Mouse (Mus musculus): ENCODE results near the gene Rad51b. TPM values are rescaled to one million over a fixed set of nuclear protein-coding genes. Genes with fewer than 3 reads are reported as not detected.

The Rad51b gene
- total RNA-seq, 1 experiment from 2014 or later, result 12.7 TPM

- no peak for ATAC-seq (replicated peaks in 1 of 2; ENCODE audit: insufficient read depth in 1 of 2, low FRiP score in 2 of 2, low TSS enrichment in 1 of 2, low read depth in 1 of 2, poor library complexity in 2 of 2, severe bottlenecking in 2 of 2)
These were observed 150.0 kb downstream of the Rad51b start for GRCm38 (mm10) chr12:79447039-79447438.

DNA sequence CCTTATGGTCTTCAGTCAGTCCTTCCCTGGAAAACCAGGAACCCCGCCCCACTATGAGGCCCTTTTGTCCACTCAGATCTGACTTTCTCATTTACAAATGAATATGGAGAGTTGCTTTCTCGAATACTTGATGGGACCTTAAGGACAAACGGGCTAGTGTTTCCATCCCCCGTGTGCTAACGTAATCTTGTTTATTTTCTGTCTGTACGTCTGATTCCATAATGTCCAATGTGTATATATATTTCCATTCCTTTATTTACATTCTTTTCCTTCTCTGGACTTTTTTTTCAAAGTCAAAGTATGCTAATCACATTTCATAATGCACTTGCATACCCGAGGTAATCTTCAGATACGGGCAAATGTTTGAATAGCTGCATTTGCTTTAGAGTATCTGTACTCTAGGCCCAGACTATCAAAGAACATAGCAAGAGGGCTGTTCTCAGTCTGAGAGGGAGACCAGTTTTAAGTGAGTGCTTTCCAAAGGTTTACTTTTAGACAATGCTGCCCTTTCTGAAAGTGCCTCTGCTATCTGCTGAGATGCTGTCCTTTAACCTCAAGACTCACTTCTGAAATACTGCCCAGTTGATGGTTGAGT lies 152.8 kb downstream of the Rad51b start:
- no peak for ATAC-seq (replicated peaks in 1 of 2; ENCODE audit: insufficient read depth in 1 of 2, low FRiP score in 2 of 2, low TSS enrichment in 1 of 2, low read depth in 1 of 2, poor library complexity in 2 of 2, severe bottlenecking in 2 of 2)

GRCm38 (mm10) chr12:79452882-79453281 lies 155.8 kb downstream of the Rad51b start:
- ATAC-seq (replicated peaks in 1 of 2; ENCODE audit: insufficient read depth in 1 of 2, low FRiP score in 2 of 2, low TSS enrichment in 1 of 2, low read depth in 1 of 2, poor library complexity in 2 of 2, severe bottlenecking in 2 of 2), result no peak

DNA sequence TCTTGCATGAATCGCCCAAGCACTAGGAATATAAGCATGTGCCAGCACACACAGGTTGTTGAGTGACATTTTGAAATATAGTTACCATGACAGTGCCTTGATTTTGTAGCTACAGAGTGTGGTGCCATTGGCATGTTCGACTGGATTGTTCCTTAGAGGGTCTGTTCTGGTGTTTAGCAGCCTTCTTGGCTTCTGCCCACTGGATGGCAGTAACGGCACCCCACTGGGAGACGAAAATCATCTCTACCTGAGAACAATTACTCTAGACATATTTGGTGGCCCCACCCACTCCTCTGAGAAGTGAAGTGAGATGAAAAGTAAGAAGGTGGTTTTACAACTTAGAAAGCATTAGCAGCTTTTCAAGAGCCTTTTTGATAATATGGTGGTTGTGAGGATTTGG lies 156.9 kb downstream of the Rad51b start:
- no peak for ATAC-seq (replicated peaks in 1 of 2; ENCODE audit: insufficient read depth in 1 of 2, low FRiP score in 2 of 2, low TSS enrichment in 1 of 2, low read depth in 1 of 2, poor library complexity in 2 of 2, severe bottlenecking in 2 of 2)

GRCm38 (mm10) chr12:79455061-79455847 lies 158.2 kb downstream of the Rad51b start:
- ATAC-seq (replicated peaks in 1 of 2; ENCODE audit: insufficient read depth in 1 of 2, low FRiP score in 2 of 2, low TSS enrichment in 1 of 2, low read depth in 1 of 2, poor library complexity in 2 of 2, severe bottlenecking in 2 of 2), result no peak

DNA sequence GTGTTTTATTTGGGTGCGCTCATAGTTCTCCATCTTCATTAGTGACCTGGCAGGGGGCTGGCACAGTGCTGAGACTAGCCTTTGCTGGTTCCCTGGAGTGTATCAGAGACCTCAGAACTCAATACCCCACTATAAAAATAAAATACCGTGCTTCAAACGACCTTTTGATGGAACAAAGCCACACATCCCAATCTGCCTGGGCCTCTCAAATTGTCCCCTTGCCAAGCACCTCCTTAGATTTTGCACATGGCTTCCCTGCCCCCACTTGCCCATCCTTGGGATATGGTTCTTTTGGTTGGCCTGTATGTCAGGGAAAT lies 158.7 kb downstream of the Rad51b start:
- ATAC-seq (replicated peaks in 1 of 2; ENCODE audit: insufficient read depth in 1 of 2, low FRiP score in 2 of 2, low TSS enrichment in 1 of 2, low read depth in 1 of 2, poor library complexity in 2 of 2, severe bottlenecking in 2 of 2), result no peak

- no peak for ATAC-seq (replicated peaks in 1 of 2; ENCODE audit: insufficient read depth in 1 of 2, low FRiP score in 2 of 2, low TSS enrichment in 1 of 2, low read depth in 1 of 2, poor library complexity in 2 of 2, severe bottlenecking in 2 of 2)
These were observed 159.2 kb downstream of the Rad51b start for GRCm38 (mm10) chr12:79456251-79456650.

DNA sequence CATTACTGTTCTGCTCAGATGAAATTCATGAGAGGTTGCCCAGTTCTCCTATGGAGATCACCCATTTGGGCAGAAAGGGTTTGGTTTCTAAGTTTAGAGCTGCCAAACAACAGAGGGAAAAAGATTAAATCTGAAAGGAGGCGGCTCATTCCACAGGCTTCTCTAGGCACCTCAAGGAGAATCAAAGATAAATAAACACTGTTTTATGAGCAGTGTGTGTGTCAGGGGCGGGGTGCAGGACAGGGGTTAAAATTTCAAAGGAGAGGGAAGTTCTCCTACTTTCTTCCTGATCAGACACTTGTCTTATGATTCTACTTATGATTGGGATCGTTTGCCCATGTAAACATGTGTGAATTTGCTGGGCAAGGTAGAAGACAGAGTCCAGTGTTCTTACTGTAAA lies 166.3 kb downstream of the Rad51b start:
- no peak for ATAC-seq (replicated peaks in 1 of 2; ENCODE audit: insufficient read depth in 1 of 2, low FRiP score in 2 of 2, low TSS enrichment in 1 of 2, low read depth in 1 of 2, poor library complexity in 2 of 2, severe bottlenecking in 2 of 2)

- no peak for ATAC-seq (replicated peaks in 1 of 2; ENCODE audit: insufficient read depth in 1 of 2, low FRiP score in 2 of 2, low TSS enrichment in 1 of 2, low read depth in 1 of 2, poor library complexity in 2 of 2, severe bottlenecking in 2 of 2)
These were observed 173.0 kb downstream of the Rad51b start for GRCm38 (mm10) chr12:79470113-79470512.

DNA sequence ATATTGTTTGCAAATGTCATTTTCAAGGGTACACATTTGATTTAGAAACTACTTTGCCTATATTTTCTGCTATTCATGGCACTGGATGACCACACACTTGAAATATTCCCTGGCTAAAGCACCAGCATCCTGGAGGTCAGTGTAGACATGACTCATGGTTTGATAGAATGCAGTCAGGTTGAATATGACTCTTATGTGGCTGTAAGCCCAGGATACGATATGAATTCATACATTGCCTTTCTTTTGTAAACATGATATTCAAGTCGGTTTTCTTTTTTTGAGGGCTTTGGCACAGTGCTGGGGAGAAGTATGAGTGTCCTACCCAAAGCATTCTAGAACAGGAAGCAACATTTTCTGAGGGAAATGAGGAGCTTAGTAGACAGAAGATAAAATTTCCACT lies 174.8 kb downstream of the Rad51b start:
- no peak for ATAC-seq (replicated peaks in 1 of 2; ENCODE audit: insufficient read depth in 1 of 2, low FRiP score in 2 of 2, low TSS enrichment in 1 of 2, low read depth in 1 of 2, poor library complexity in 2 of 2, severe bottlenecking in 2 of 2)

DNA sequence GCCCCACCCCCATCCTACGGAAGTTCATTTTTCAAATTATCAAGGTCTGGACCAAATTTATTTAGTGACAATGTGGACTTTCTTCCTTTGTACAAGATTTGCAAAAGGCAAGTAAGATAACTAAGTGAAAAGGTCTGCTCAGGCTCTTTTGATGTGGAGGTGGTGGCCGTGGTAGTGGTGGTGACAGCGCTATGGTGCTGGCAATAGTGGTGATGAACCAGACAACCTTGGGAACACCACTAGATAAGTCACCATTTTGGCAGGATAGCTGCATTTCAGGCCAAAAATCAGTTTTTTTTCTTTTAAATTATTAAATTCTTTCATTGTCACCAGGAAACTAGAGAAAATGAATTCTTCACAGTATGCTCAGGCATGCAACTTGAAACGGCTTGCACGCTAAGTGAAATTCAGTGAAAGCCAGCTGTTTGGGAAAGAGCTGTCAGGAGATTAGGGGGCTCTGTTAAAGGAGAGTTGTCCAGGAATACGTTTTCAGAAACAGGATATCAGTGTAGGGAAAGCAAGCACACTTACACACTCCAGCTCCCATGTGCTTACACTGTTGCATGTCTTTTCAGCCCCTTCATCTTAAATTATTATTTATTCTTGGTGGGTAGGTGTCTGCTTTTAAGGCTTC lies 179.4 kb downstream of the Rad51b start:
- no peak for ATAC-seq (replicated peaks in 1 of 2; ENCODE audit: insufficient read depth in 1 of 2, low FRiP score in 2 of 2, low TSS enrichment in 1 of 2, low read depth in 1 of 2, poor library complexity in 2 of 2, severe bottlenecking in 2 of 2)

- ATAC-seq (replicated peaks in 1 of 2; ENCODE audit: insufficient read depth in 1 of 2, low FRiP score in 2 of 2, low TSS enrichment in 1 of 2, low read depth in 1 of 2, poor library complexity in 2 of 2, severe bottlenecking in 2 of 2), result no peak
These were observed 181.7 kb downstream of the Rad51b start for GRCm38 (mm10) chr12:79478816-79479215.

DNA sequence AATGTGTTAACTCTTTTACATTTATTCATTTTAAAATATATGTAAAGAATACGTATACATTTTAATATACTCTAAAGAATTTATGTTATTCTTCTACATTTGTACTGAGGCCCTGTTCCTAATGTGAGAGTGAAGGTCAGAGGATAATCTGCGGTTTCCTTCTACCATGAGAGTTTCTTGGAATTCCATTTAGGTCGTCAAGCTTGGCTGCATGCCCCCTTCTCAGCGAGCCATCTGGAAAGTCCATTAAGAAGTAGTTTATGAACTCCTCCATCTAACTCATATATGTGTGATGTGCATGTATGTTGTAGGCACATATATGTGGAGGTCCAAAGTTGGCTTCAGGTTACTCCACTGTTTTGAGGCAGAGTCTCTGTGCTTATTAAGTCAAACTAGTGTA lies 188.4 kb downstream of the Rad51b start:
- ATAC-seq (replicated peaks in 1 of 2; ENCODE audit: insufficient read depth in 1 of 2, low FRiP score in 2 of 2, low TSS enrichment in 1 of 2, low read depth in 1 of 2, poor library complexity in 2 of 2, severe bottlenecking in 2 of 2), result no peak

GRCm38 (mm10) chr12:79488590-79489242 lies 191.6 kb downstream of the Rad51b start:
- ATAC-seq (replicated peaks in 1 of 2; ENCODE audit: insufficient read depth in 1 of 2, low FRiP score in 2 of 2, low TSS enrichment in 1 of 2, low read depth in 1 of 2, poor library complexity in 2 of 2, severe bottlenecking in 2 of 2), result no peak

DNA sequence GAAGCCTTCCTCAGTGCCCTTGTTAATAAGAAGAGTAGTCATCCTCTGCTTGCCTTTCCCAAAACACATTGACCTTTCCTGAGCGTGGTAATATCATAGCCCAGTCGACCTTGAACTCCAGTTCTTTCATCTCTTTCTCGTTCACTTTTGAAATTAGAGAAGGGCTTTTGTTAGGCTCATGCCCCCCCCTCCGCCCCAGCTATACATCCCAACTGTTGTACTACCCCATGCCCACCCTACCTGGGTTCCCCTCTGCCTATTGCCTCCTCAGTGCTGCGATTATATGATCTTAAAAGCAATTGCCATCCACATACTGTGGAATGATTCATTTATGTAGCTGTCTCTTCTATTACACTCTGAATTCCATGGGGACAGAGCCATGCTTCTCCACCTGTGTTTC lies 193.5 kb downstream of the Rad51b start:
- ATAC-seq (replicated peaks in 1 of 2; ENCODE audit: insufficient read depth in 1 of 2, low FRiP score in 2 of 2, low TSS enrichment in 1 of 2, low read depth in 1 of 2, poor library complexity in 2 of 2, severe bottlenecking in 2 of 2), result no peak

GRCm38 (mm10) chr12:79492175-79492574 lies 195.1 kb downstream of the Rad51b start:
- ATAC-seq (replicated peaks in 1 of 2; ENCODE audit: insufficient read depth in 1 of 2, low FRiP score in 2 of 2, low TSS enrichment in 1 of 2, low read depth in 1 of 2, poor library complexity in 2 of 2, severe bottlenecking in 2 of 2), result no peak

DNA sequence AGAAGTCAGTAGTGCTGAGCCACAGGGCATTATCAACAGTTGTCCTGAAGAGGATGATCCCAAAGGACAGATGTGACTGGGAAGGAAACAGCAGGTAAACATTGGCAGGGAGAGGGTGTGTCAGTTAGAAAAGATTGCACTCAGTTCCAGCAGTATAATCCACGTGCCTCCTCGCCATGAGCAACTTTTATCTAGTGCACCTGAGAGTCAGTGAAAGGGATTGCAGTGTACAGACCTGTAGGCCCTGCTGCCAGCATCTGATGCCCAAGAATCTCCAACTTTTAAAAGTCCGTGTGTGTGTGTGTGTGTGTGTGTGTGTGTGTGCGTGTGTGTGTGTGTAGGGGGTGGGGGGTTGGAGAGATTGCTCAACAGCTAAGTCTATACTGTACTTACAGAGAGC lies 195.5 kb downstream of the Rad51b start:
- ATAC-seq (replicated peaks in 1 of 2; ENCODE audit: insufficient read depth in 1 of 2, low FRiP score in 2 of 2, low TSS enrichment in 1 of 2, low read depth in 1 of 2, poor library complexity in 2 of 2, severe bottlenecking in 2 of 2), result no peak

DNA sequence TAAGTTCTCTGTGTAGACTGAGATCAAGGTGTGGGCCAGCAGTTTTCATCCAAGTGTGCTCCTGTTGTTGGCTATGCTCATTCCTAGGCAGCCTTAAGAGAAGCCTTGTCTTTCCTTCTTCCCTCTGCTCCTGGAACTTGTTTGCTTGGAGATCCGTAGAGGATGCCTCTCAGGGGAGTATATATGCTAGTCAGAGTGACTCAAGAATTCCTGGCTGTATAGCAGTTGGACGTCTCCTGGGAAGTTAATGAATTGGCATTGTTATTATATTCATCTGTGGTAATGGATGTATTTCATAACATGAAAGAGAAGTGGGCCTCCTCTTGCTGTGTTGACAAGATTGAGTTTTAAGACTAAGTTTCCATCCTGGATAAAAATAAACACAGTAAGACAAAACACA lies 196.4 kb downstream of the Rad51b start:
- no peak for ATAC-seq (replicated peaks in 1 of 2; ENCODE audit: insufficient read depth in 1 of 2, low FRiP score in 2 of 2, low TSS enrichment in 1 of 2, low read depth in 1 of 2, poor library complexity in 2 of 2, severe bottlenecking in 2 of 2)

Data from hematopoietic stem cell, adult 5-6 weeks (primary cell).